20 mouse cellular contexts compared by ENCODE assay signal in the genomic region with DNA sequence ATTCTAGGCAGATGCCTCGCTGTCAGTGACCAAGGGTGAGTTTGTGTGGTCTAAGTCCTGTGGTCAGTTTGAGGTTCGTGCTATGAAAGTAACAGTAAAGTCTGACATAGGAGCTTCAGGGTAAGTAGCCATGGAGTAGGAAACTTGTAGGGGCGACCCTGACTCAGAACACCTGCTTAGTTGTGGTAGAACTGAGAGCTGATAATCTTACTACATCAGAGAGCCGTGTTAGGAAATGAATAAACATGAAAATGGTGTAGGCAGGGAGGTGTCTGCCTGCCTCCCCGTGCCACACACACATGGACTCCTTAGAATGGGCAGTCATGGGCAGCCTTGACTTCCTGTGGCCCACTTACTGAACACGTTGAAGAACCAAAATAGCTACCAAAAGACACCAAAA.
DNase-seq lines count a peak whose midpoint lies in the region; TF ChIP-seq lines count a peak whose summit lies in the region.
"Had no signal": no experiment of that assay in that cellular context is flagged by ENCODE, and none has a peak within 500 bp of the region (broad histone marks: within the 10 kb centered on the region; RNA-seq: fewer than 3 reads in every experiment).

No protein-coding gene starts in this region.

- H3K36me3 ChIP-seq in C2C12 (ENCODE audit: control insufficient read depth, insufficient read depth) (no peaks in the 10 kb centered on the region), macrophage (ENCODE audit: inconsistent target) (no peaks in the 10 kb centered on the region)
- no peaks in the 10 kb centered on the region for H3K36me3 ChIP-seq in kidney, adult 2 months (ENCODE audit: control insufficient read depth, insufficient read depth, low read length)
- H3K36me3 ChIP-seq: embryonic facial prominence, embryonic 10.5 days; embryonic facial prominence, embryonic 12.5 days; forebrain, embryonic 10.5 days; forebrain, embryonic 12.5 days had no signal

- no peak for DNase-seq in kidney, adult 2 months
- no peak for DNase-seq in gastrocnemius, postnatal 25 days
- DNase-seq in ovary, adult 18-20 months (ENCODE audit: low spot score): no peak
- no peak for DNase-seq in spleen, adult 12 weeks (ENCODE audit: low spot score)
- DNase-seq: adrenal gland, postnatal 10 days; adrenal gland, postnatal 25 days; B cell, adult 2 months; cerebellum, adult 11-12 months; cerebellum, adult 2 months; cerebellum, adult 9-10 months; cerebellum, postnatal 10 days; cerebellum, postnatal 25 days had no signal

- peak overlapping the region; percentile 43; the same call in 1 of the 2 replicates for H3K27ac ChIP-seq in embryonic fibroblast, embryonic 13.5 days (ENCODE audit: insufficient read depth, low read length)
- H3K27ac ChIP-seq in macrophage: peak overlapping the region; percentile 98
- no peak overlapping the region for H3K27ac ChIP-seq in kidney, adult 2 months (ENCODE audit: insufficient read depth, low read depth, low read length)
- H3K27ac ChIP-seq: embryonic facial prominence, embryonic 10.5 days; embryonic facial prominence, embryonic 12.5 days; forebrain, embryonic 10.5 days; forebrain, embryonic 12.5 days had no signal

- H3K4me3 ChIP-seq in C2C12 (ENCODE audit: insufficient read depth, poor library complexity, severe bottlenecking): no peak overlapping the region
- H3K4me3 ChIP-seq in embryonic fibroblast, embryonic 13.5 days (ENCODE audit: insufficient read depth, low read length): no peak overlapping the region
- no peak overlapping the region for H3K4me3 ChIP-seq in macrophage (ENCODE audit: inconsistent target)
- no peak overlapping the region for H3K4me3 ChIP-seq in kidney, adult 2 months (ENCODE audit: insufficient read depth, low read depth, low read length)
- H3K4me3 ChIP-seq: embryonic facial prominence, embryonic 10.5 days; embryonic facial prominence, embryonic 12.5 days; erythroblast, embryonic 14.5 days; forebrain, embryonic 10.5 days; forebrain, embryonic 12.5 days had no signal

- peaks cover 36% of the 10 kb centered on the region for H3K79me3 ChIP-seq in C2C12 (ENCODE audit: low read depth)

- H3K27me3 ChIP-seq in C2C12 (ENCODE audit: control insufficient read depth, insufficient read depth, insufficient read length): no peaks in the 10 kb centered on the region
- no peaks in the 10 kb centered on the region for H3K27me3 ChIP-seq in kidney, adult 2 months (replicated peaks; ENCODE audit: control insufficient read depth, insufficient read depth, low read length)
- H3K27me3 ChIP-seq: embryonic facial prominence, embryonic 12.5 days; forebrain, embryonic 12.5 days had no signal

- peak overlapping the region; percentile 32 for H3ac ChIP-seq in C2C12 (ENCODE audit: control insufficient read depth, insufficient read length, low read depth)

- peaks cover 19% of the 10 kb centered on the region for H3K4me1 ChIP-seq in embryonic fibroblast, embryonic 13.5 days (ENCODE audit: control insufficient read depth, insufficient read depth, low read length)
- no peaks in the 10 kb centered on the region for H3K4me1 ChIP-seq in kidney, adult 2 months (ENCODE audit: control insufficient read depth, insufficient read depth, low read length)

- no peak for TF ChIP-seq CTCF in C2C12 (IDR thresholded peaks at IDR 0.05; ENCODE audit: control insufficient read depth, insufficient read depth, insufficient read length)
- TF ChIP-seq CTCF in embryonic fibroblast, embryonic 13.5 days (IDR thresholded peaks at IDR 0.05; ENCODE audit: borderline replicate concordance, insufficient read depth, low read length): no peak
- no peak for TF ChIP-seq CTCF in kidney, adult 2 months (conservative IDR thresholded peaks at IDR 0.05; ENCODE audit: insufficient read depth, insufficient read length, low read depth, low read length)

- 56% methylated on average over 6 of the region's 6 CpGs for WGBS in macrophage (ENCODE audit: missing documents)
- 85% methylated on average over 6 of the region's 6 CpGs for WGBS in kidney, adult 2 months

- H3K79me2 ChIP-seq in C2C12 (ENCODE audit: control insufficient read depth, insufficient read depth) (peaks cover 71% of the 10 kb centered on the region), macrophage (ENCODE audit: inconsistent target) (peaks cover 20% of the 10 kb centered on the region; the same call in 1 of the 2 replicates)

- TF ChIP-seq POLR2A in embryonic fibroblast, embryonic 13.5 days (IDR thresholded peaks at IDR 0.05; ENCODE audit: low read depth, low read length): no peak
- TF ChIP-seq POLR2A in kidney, adult 2 months (IDR thresholded peaks at IDR 0.05; ENCODE audit: low read depth, low read length): no peak

TF ChIP-seq in C2C12, 6 proteins besides CTCF, POLR2A, EP300 and RAD21:
- TF ChIP-seq FOSL1 (IDR thresholded peaks at IDR 0.05; ENCODE audit: insufficient read depth, low read length, poor library complexity, severe bottlenecking) (no peak), MYOD1 (IDR thresholded peaks at IDR 0.05; ENCODE audit: control insufficient read depth, insufficient read length, low read depth) (peak; percentile 88)
